In the genomic region with DNA sequence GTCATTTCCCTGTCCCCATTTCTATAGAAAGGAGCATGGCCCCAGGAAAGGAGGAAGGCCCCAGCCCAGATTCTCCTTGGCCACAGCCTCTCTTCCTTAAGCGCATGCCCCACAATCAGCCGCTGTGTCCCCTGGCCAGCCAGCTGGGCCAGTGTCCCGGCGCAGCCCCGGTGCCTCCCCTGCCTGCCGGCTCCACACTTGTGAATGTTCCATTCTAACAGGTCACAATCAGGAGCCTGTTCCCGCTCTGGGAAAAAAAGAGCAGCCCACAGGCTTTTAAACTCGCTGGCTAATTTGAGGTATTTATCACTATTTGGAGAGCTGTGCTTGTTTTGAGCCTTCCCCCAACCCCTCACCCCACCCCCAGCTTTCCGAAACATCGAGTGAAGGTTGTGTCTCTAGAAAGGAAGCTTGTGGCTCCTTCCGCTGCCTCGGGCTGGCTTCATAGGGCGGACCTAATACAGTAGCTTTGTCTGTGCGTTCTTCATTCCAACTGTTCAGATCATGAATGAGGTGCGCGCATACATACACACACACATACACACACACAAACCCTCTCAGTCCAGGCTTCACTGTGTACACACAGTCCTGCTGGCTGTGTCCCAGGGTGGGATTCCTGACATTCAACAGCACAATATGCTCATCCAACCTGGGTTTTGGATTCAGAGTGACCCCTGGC, we compare ENCODE assay signal across 8 mouse cellular contexts.
DNase-seq lines count a peak whose midpoint lies in the region; ATAC-seq and TF ChIP-seq lines count a peak whose summit lies in the region.

No protein-coding gene starts in this region.

- peaks cover 16% of the 10 kb centered on the region for H3K4me1 ChIP-seq in neural tube, embryonic 11.5 days (ENCODE audit: control insufficient read depth, insufficient read depth, low read length)
- peaks cover 2% of the 10 kb centered on the region; the same call in 1 of the 2 replicates for H3K4me1 ChIP-seq in forebrain, embryonic 11.5 days (replicated peaks; ENCODE audit: control insufficient read depth, insufficient read depth, low read length)
- H3K4me1 ChIP-seq in stomach, embryonic 14.5 days (ENCODE audit: control insufficient read depth, insufficient read depth, low read length), result 0 out of 2 replicates have a peak, but pooled peaks cover 11% of the 10 kb centered on the region
- H3K4me1 ChIP-seq in liver, embryonic 11.5 days (replicated peaks; ENCODE audit: control insufficient read depth, insufficient read depth, low read length), result no peaks in the 10 kb centered on the region
- H3K4me1 ChIP-seq in heart, adult 2 months (ENCODE audit: control insufficient read depth, insufficient read depth, low read length), result peaks cover 1% of the 10 kb centered on the region; the same call in 1 of the 2 replicates

- TF ChIP-seq CTCF in heart, adult 2 months (IDR thresholded peaks at IDR 0.05), result no peak

- H3K4me2 ChIP-seq in neural tube, embryonic 11.5 days (ENCODE audit: low read depth), result no peak overlapping the region
- no peak overlapping the region for H3K4me2 ChIP-seq in forebrain, embryonic 11.5 days (ENCODE audit: low read depth, low read length, severe bottlenecking)
- H3K4me2 ChIP-seq in stomach, embryonic 14.5 days (replicated peaks; ENCODE audit: low read depth, low read length), result no peak overlapping the region
- H3K4me2 ChIP-seq in liver, embryonic 11.5 days, result no peak overlapping the region

- no peaks in the 10 kb centered on the region for H3K79me2 ChIP-seq in heart, adult 2 months (replicated peaks; ENCODE audit: control insufficient read depth, insufficient read depth, low read length)

- H3K27ac ChIP-seq in neural tube, embryonic 11.5 days (ENCODE audit: low read depth, low read length), result no peak overlapping the region
- H3K27ac ChIP-seq in forebrain, embryonic 11.5 days (ENCODE audit: low read depth, low read length), result no peak overlapping the region
- H3K27ac ChIP-seq in stomach, embryonic 14.5 days (ENCODE audit: low read length), result no peak overlapping the region
- H3K27ac ChIP-seq in liver, embryonic 11.5 days (ENCODE audit: low read depth, low read length), result no peak overlapping the region
- no peak overlapping the region for H3K27ac ChIP-seq in heart, adult 2 months

- ATAC-seq in neural tube, embryonic 11.5 days (ENCODE audit: insufficient read depth, low FRiP score, low TSS enrichment), result no peak
- ATAC-seq in forebrain, embryonic 11.5 days (replicated peaks; ENCODE audit: low FRiP score), result peak; percentile 67
- 0 out of 2 replicates have a peak, but pooled peaks have one; percentile 51 for ATAC-seq in stomach, embryonic 14.5 days (ENCODE audit: insufficient number of reproducible peaks, insufficient read depth, low FRiP score, low read depth)
- ATAC-seq in liver, embryonic 11.5 days (replicated peaks; ENCODE audit: low FRiP score), result no peak
- no peak for ATAC-seq in megakaryocyte, adult 5-6 weeks (ENCODE audit: poor library complexity, severe bottlenecking)

- H3K9ac ChIP-seq in neural tube, embryonic 11.5 days (ENCODE audit: low read length), result no peak overlapping the region
- no peak overlapping the region for H3K9ac ChIP-seq in forebrain, embryonic 11.5 days (ENCODE audit: low read length)
- H3K9ac ChIP-seq in stomach, embryonic 14.5 days (replicated peaks; ENCODE audit: low read depth, low read length), result no peak overlapping the region
- no peak overlapping the region for H3K9ac ChIP-seq in liver, embryonic 11.5 days (ENCODE audit: low read depth, low read length)
- H3K9ac ChIP-seq in heart, adult 2 months (ENCODE audit: low read depth, low read length), result no peak overlapping the region

- H3K27me3 ChIP-seq in neural tube, embryonic 11.5 days (ENCODE audit: control insufficient read depth, insufficient read depth, low read length), result no peaks in the 10 kb centered on the region
- no peaks in the 10 kb centered on the region for H3K27me3 ChIP-seq in forebrain, embryonic 11.5 days (ENCODE audit: control insufficient read depth, insufficient read depth, low read length)
- H3K27me3 ChIP-seq in stomach, embryonic 14.5 days (ENCODE audit: control insufficient read depth, insufficient read depth, low read length), result no peaks in the 10 kb centered on the region
- H3K27me3 ChIP-seq in liver, embryonic 11.5 days (replicated peaks; ENCODE audit: control insufficient read depth, insufficient read depth, low read length), result no peaks in the 10 kb centered on the region
- H3K27me3 ChIP-seq in heart, adult 2 months (ENCODE audit: control insufficient read depth, insufficient read depth, low read length), result no peaks in the 10 kb centered on the region

- H3K4me3 ChIP-seq in neural tube, embryonic 11.5 days (ENCODE audit: low read depth, low read length), result no peak overlapping the region
- H3K4me3 ChIP-seq in forebrain, embryonic 11.5 days (ENCODE audit: low read depth, low read length), result no peak overlapping the region
- no peak overlapping the region for H3K4me3 ChIP-seq in stomach, embryonic 14.5 days (ENCODE audit: low read depth, low read length)
- no peak overlapping the region for H3K4me3 ChIP-seq in liver, embryonic 11.5 days (ENCODE audit: low read depth, low read length)
- no peak overlapping the region for H3K4me3 ChIP-seq in heart, adult 2 months

- no peak for TF ChIP-seq EP300 in heart, adult 2 months (IDR thresholded peaks at IDR 0.05; ENCODE audit: insufficient read depth, low read depth, low read length)

- no peaks in the 10 kb centered on the region for H3K9me3 ChIP-seq in neural tube, embryonic 11.5 days (ENCODE audit: control insufficient read depth, low read length)
- H3K9me3 ChIP-seq in forebrain, embryonic 11.5 days (ENCODE audit: control insufficient read depth, low read length), result no peaks in the 10 kb centered on the region
- no peaks in the 10 kb centered on the region for H3K9me3 ChIP-seq in stomach, embryonic 14.5 days (ENCODE audit: control insufficient read depth, low read depth, low read length)
- H3K9me3 ChIP-seq in liver, embryonic 11.5 days (ENCODE audit: control insufficient read depth, low read length), result no peaks in the 10 kb centered on the region

- H3K36me3 ChIP-seq in neural tube, embryonic 11.5 days (ENCODE audit: control insufficient read depth, insufficient read depth, low read length), result no peaks in the 10 kb centered on the region
- no peaks in the 10 kb centered on the region for H3K36me3 ChIP-seq in forebrain, embryonic 11.5 days (ENCODE audit: control insufficient read depth, insufficient read depth, low read length)
- H3K36me3 ChIP-seq in stomach, embryonic 14.5 days (ENCODE audit: control insufficient read depth, insufficient read depth, low read length), result no peaks in the 10 kb centered on the region
- no peaks in the 10 kb centered on the region for H3K36me3 ChIP-seq in liver, embryonic 11.5 days (ENCODE audit: control insufficient read depth, insufficient read depth, low read length)
- H3K36me3 ChIP-seq in heart, adult 2 months (ENCODE audit: control insufficient read depth, insufficient read depth, low read length), result no peaks in the 10 kb centered on the region

- DNase-seq in neural tube, embryonic 11.5 days (ENCODE audit: low spot score), result peak; percentile 37
- DNase-seq in neural tube, embryonic 10.5 days (ENCODE audit: extremely low spot score, low spot score), result no peak
- DNase-seq in forebrain, embryonic 11.5 days (ENCODE audit: low spot score), result peak; percentile 65
- DNase-seq in layer of hippocampus, postnatal 14 days (ENCODE audit: low spot score in 2 of 2), result peak; percentile 60 to 81
- no peak for DNase-seq in liver, embryonic 11.5 days (ENCODE audit: low spot score)
- no peak for DNase-seq in heart, adult 2 months

- intact Hi-C loops in heart, adult 2 months (cut with DNase I), result no loop called here

- WGBS in neural tube, embryonic 11.5 days, result 56% methylated on average over 16 of the region's 16 CpGs
- 55% methylated on average over 16 of the region's 16 CpGs for WGBS in forebrain, embryonic 11.5 days
- 59% methylated on average over 16 of the region's 16 CpGs for WGBS in stomach, embryonic 14.5 days
- WGBS in liver, embryonic 11.5 days, result 67% methylated on average over 16 of the region's 16 CpGs
- WGBS in heart, adult 2 months, result 67% methylated on average over 16 of the region's 16 CpGs

- no peak for TF ChIP-seq POLR2A in heart, adult 2 months (IDR thresholded peaks at IDR 0.05; ENCODE audit: insufficient read depth, low read depth, low read length)

Comparison
In these comparisons a context has a peak if more than half of its experiments do, and no peak if none do; other contexts are left out.
1. DNase-seq: peak in neural tube, embryonic 11.5 days (single experiment), forebrain, embryonic 11.5 days (single experiment) and layer of hippocampus, postnatal 14 days (2 of 2); none in neural tube, embryonic 10.5 days (single experiment), liver, embryonic 11.5 days (single experiment) and heart, adult 2 months (0 of 2).
2. ATAC-seq: peak in forebrain, embryonic 11.5 days (single experiment) and stomach, embryonic 14.5 days (single experiment); none in neural tube, embryonic 11.5 days (single experiment), liver, embryonic 11.5 days (single experiment) and megakaryocyte, adult 5-6 weeks (single experiment).